Mouse (Mus musculus) thymus, adult 2 months (tissue): ENCODE measurements at regions not wholly inside any gene's neighbourhood (a gene's known extent, or its start where the extent isn't known, plus 50 kb on each side); places are given as distances from the start of the nearest gene placed in this dataset.

Source experiments
- DNase-seq: peaks from one replicate; pipeline ENCODE4 v3.0.0; 2021
- H3K27ac ChIP-seq: fragments of 200-500 bp; 2 replicates; pipeline ENCODE4 v1.5.1; 2012; ENCODE audit warnings: low read length, control low read depth; ENCODE audit not compliant: control insufficient read depth, insufficient read depth
- H3K27me3 ChIP-seq: fragments of 200-500 bp; 2 replicates; pipeline ENCODE4 v1.6.1; 2012; ENCODE audit warnings: mild to moderate bottlenecking, low read length, moderate library complexity, mixed read lengths; ENCODE audit not compliant: control insufficient read depth, insufficient read depth
- H3K36me3 ChIP-seq: fragments of 200-500 bp; 2 replicates; pipeline ENCODE4 v1.6.1; 2012; ENCODE audit warnings: mild to moderate bottlenecking, low read length, moderate library complexity; ENCODE audit not compliant: control insufficient read depth, insufficient read depth
- H3K4me1 ChIP-seq: fragments of 200-500 bp; replicated peaks from 2 replicates; pipeline ENCODE4 v1.6.1; 2012; ENCODE audit warnings: low read length; ENCODE audit not compliant: control insufficient read depth, insufficient read depth
- H3K4me3 ChIP-seq: fragments of 200-500 bp; 2 replicates; pipeline ENCODE4 v1.5.1; 2012; ENCODE audit warnings: mild to moderate bottlenecking, low read length, control low read depth, moderate library complexity; ENCODE audit not compliant: control insufficient read depth, insufficient read depth
- CTCF ChIP-seq: fragments of 200-500 bp; IDR thresholded peaks from 2 replicates; pipeline ENCODE4 v1.5.1; 2012; ENCODE audit warnings: mild to moderate bottlenecking, control low read depth, low read length, moderate library complexity, borderline replicate concordance; ENCODE audit not compliant: control insufficient read depth, poor library complexity, insufficient read depth; ENCODE audit errors: extremely low read depth
- POLR2A ChIP-seq: fragments of 200-500 bp; IDR thresholded peaks from 2 replicates; pipeline ENCODE4 v1.6.1; 2012; ENCODE audit warnings: mild to moderate bottlenecking, low read length, control low read depth, moderate library complexity; ENCODE audit not compliant: control insufficient read depth, poor library complexity, insufficient read depth; ENCODE audit errors: extremely low read depth
- WGBS: fragments of 180-500 bp; shearing (Covaris S2); methylation state at CpG from one replicate; pipeline ENCODE4 v1.1.7; 2018; 5-methylcytosine and 5-hydroxymethylcytosine counted together

DNA sequence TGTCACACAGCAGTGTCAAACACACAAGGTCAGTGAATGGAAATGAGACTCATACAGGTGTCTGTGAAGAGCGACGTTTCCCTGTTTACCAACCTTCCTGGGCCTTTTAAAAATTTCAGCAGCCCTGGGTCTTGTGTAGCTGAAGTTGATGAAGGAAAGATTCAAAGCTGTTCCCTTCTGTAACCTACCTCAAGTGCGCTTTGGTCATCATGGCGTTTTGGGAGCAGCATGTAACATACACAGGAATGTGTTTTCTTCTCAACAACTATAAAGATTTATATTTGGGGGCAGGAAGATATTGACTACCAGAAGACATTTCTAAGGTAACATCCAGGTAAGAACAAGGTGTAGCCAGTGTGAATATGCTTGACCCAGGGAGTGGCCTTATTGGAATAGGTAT, 466.9 kb upstream of the Cdh4 start:
- TF ChIP-seq POLR2A (no peak), CTCF (no peak)
- no peaks in the 10 kb centered on the region for H3K36me3 ChIP-seq
- 93% methylated on average over 4 of the region's 4 CpGs for WGBS
- no peaks in the 10 kb centered on the region for H3K27me3 ChIP-seq
- no peaks in the 10 kb centered on the region for H3K4me1 ChIP-seq
- H3K4me3 ChIP-seq: no peak overlapping the region
- no peak overlapping the region for H3K27ac ChIP-seq
- no peak for DNase-seq

GRCm38 (mm10) chr2:178976046-178976445, 466.2 kb upstream of the Cdh4 start:
- H3K4me1 ChIP-seq: no peaks in the 10 kb centered on the region
- H3K36me3 ChIP-seq: no peaks in the 10 kb centered on the region
- H3K27me3 ChIP-seq: no peaks in the 10 kb centered on the region
- H3K27ac ChIP-seq: no peak overlapping the region
- DNase-seq: no peak
- TF ChIP-seq CTCF (no peak), POLR2A (no peak)
- H3K4me3 ChIP-seq: no peak overlapping the region
- WGBS: 87% methylated on average over 6 of the region's 6 CpGs

GRCm38 (mm10) chr2:178976495-178976894, 465.7 kb upstream of the Cdh4 start:
- Histone ChIP-seq H3K4me3 (no peak overlapping the region), H3K36me3 (no peaks in the 10 kb centered on the region), H3K4me1 (no peaks in the 10 kb centered on the region), H3K27me3 (no peaks in the 10 kb centered on the region), H3K27ac (no peak overlapping the region)
- TF ChIP-seq POLR2A (no peak), CTCF (no peak)
- WGBS: 86% methylated on average over 3 of the region's 3 CpGs
- DNase-seq: no peak

DNA sequence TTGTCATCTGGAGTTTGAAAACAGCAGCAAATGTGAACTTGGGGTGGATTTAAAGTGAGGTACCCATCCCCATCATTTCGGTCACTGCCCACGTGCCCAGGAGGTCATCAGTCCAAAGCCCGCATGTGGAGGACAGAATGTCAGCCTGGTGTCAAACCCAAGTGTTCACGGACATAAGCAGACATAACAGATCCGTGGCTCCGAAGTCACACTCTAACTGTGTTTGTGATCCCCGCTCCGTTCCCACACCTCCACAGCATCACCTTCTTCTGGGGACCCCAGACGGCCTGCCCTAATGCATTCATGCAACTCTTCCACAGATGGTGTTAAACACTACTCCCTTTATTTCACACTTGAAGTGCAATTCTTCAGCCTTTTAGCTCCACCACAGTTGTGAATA, 462.8 kb upstream of the Cdh4 start:
- H3K27me3 ChIP-seq: no peaks in the 10 kb centered on the region
- no peaks in the 10 kb centered on the region for H3K4me1 ChIP-seq
- TF ChIP-seq CTCF: no peak
- no peak for TF ChIP-seq POLR2A
- DNase-seq: no peak
- no peak overlapping the region for H3K4me3 ChIP-seq
- 98% methylated on average over 9 of the region's 9 CpGs for WGBS
- no peaks in the 10 kb centered on the region for H3K36me3 ChIP-seq
- H3K27ac ChIP-seq: no peak overlapping the region

DNA sequence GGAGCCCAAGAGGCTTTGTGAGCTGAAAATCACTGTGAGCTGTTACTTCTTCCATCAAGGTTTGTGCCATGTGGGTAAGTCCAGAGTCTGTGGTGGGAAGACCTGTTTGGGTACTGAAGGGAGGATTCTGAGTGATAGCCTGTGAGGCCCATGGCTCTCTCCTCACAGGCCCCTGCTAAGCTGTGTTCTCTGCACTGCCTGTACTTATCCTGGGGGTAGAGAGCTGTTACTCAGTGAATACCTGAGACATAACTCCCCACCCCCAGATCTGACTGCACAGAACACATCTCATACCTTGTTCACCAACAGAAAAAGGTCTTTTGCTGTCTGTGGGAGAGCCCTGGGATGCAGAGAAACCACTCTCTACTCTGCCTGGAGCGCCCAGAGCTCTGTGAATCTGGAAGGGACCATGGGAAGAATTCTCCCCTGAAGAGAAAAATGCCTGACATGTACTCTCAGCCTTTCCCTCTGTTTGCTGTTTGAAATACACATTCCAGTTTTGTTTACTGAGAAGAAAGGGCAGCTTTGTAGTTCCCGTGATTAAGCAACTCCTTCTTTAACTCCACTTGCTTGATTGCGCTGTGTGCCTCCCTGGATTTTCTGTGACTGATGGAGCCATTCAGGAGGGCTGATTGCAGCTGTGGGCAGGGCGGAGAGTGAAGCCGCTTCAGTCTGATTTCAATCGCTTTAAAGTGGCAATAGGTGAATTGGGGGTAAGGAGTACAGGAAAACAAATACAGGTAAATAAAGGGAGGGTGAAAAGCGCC, 460.3 kb upstream of the Cdh4 start:
- H3K27me3 ChIP-seq: no peaks in the 10 kb centered on the region
- no peak overlapping the region for H3K4me3 ChIP-seq
- no peaks in the 10 kb centered on the region for H3K4me1 ChIP-seq
- TF ChIP-seq CTCF: no peak
- no peak overlapping the region for H3K27ac ChIP-seq
- no peaks in the 10 kb centered on the region for H3K36me3 ChIP-seq
- WGBS: 55% methylated on average over 7 of the region's 7 CpGs
- DNase-seq: no peak

GRCm38 (mm10) chr2:178983801-178984200, 458.4 kb upstream of the Cdh4 start:
- no peak for TF ChIP-seq CTCF
- no peak for TF ChIP-seq POLR2A
- H3K4me3 ChIP-seq: no peak overlapping the region
- WGBS: 93% methylated on average over 8 of the region's 8 CpGs
- no peak overlapping the region for H3K27ac ChIP-seq
- H3K27me3 ChIP-seq: no peaks in the 10 kb centered on the region
- H3K4me1 ChIP-seq: no peaks in the 10 kb centered on the region
- H3K36me3 ChIP-seq: no peaks in the 10 kb centered on the region
- DNase-seq: no peak

DNA sequence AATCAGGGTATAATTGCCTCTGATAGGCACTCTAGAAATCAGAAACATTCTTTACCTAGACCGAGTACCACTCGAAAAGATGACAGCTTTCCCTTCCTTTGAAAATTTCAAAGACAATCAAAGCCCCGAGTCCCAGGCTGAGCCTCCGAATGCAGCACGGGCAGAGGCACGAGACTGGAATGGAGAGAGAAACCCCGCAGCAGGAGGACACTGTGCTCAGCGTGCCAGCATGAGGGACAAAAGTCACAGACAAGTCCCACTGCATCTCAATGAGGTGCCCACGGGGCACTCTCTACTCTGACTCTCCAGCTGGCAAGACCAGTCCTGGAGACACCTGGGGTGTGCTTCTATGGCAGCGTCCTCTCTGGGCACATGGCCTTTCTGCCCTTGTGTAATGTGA, 454.3 kb upstream of the Cdh4 start:
- no peak for DNase-seq
- Histone ChIP-seq H3K27ac (no peak overlapping the region), H3K4me3 (no peak overlapping the region), H3K27me3 (no peaks in the 10 kb centered on the region), H3K4me1 (no peaks in the 10 kb centered on the region), H3K36me3 (no peaks in the 10 kb centered on the region)
- TF ChIP-seq POLR2A (no peak), CTCF (no peak)
- WGBS: 89% methylated on average over 10 of the region's 10 CpGs
